Mouse (Mus musculus): ENCODE data around the gene Rap1gds1. TPM values are rescaled to one million over a fixed set of nuclear protein-coding genes. Genes with fewer than 3 reads are reported as not detected.

The Rap1gds1 gene
- polyA plus RNA-seq, 1 experiment = 3.5 TPM

GRCm38 (mm10) chr3:139103346-139103745 lies 28.3 kb upstream of the Rap1gds1 start:
- TF ChIP-seq POLR2A (IDR thresholded peaks at IDR 0.05; ENCODE audit: control insufficient read depth, low read depth, low read length) = no peak
- no peak for TF ChIP-seq CTCF (IDR thresholded peaks at IDR 0.05; ENCODE audit: control insufficient read depth, insufficient read depth, insufficient replicate concordance, low read depth, low read length)
- no peaks in the 10 kb centered on the region for H3K36me3 ChIP-seq (ENCODE audit: control insufficient read depth, insufficient read depth, low read length)
- H3K27me3 ChIP-seq (ENCODE audit: control insufficient read depth, insufficient read depth, low read length) = no peaks in the 10 kb centered on the region
- H3K4me3 ChIP-seq (ENCODE audit: control insufficient read depth, low read depth, low read length) = no peak overlapping the region
- no peak overlapping the region for H3K27ac ChIP-seq (ENCODE audit: control insufficient read depth, insufficient read depth, low read depth, low read length)
- no peaks in the 10 kb centered on the region for H3K4me1 ChIP-seq (ENCODE audit: control insufficient read depth, insufficient read depth, low read length)

- Histone ChIP-seq H3K4me3 (ENCODE audit: control insufficient read depth, low read depth, low read length) (no peak overlapping the region), H3K36me3 (ENCODE audit: control insufficient read depth, insufficient read depth, low read length) (no peaks in the 10 kb centered on the region)
- TF ChIP-seq POLR2A (IDR thresholded peaks at IDR 0.05; ENCODE audit: control insufficient read depth, low read depth, low read length) = no peak
- no peak for TF ChIP-seq CTCF (IDR thresholded peaks at IDR 0.05; ENCODE audit: control insufficient read depth, insufficient read depth, insufficient replicate concordance, low read depth, low read length)
These were observed 26.9 kb upstream of the Rap1gds1 start for GRCm38 (mm10) chr3:139101941-139102340.

GRCm38 (mm10) chr3:139099284-139099683 lies 24.3 kb upstream of the Rap1gds1 start:
- TF ChIP-seq CTCF (IDR thresholded peaks at IDR 0.05; ENCODE audit: control insufficient read depth, insufficient read depth, insufficient replicate concordance, low read depth, low read length) = no peak
- TF ChIP-seq POLR2A (IDR thresholded peaks at IDR 0.05; ENCODE audit: control insufficient read depth, low read depth, low read length) = no peak
- H3K27ac ChIP-seq (ENCODE audit: control insufficient read depth, insufficient read depth, low read depth, low read length) = no peak overlapping the region

More at GRCm38 (mm10) chr3:139101941-139102340, 26.9 kb upstream of the Rap1gds1 start:
- Histone ChIP-seq H3K27ac (ENCODE audit: control insufficient read depth, insufficient read depth, low read depth, low read length) (no peak overlapping the region), H3K27me3 (ENCODE audit: control insufficient read depth, insufficient read depth, low read length) (no peaks in the 10 kb centered on the region), H3K4me1 (ENCODE audit: control insufficient read depth, insufficient read depth, low read length) (no peaks in the 10 kb centered on the region)

DNA sequence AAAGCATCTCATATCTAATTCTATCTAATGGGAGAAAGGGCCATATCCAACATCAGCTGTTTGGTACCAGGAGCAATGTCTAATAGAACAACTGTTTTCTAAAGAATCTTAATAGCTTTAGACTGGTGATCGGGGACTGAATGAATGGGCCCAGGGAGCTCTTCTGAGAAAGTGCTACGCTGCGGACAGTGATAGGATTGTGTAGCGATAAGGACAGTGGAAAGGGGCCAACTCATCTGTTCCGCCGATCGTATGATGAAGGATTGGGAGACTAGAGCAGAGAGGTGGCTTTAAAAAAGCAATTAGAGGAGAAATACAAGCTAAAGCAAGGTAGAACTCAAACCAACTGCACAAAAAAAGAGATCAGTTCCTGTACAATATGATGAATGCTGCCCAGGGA lies 20.9 kb upstream of the Rap1gds1 start:
- Histone ChIP-seq H3K4me1 (ENCODE audit: control insufficient read depth, insufficient read depth, low read length) (no peaks in the 10 kb centered on the region), H3K4me3 (ENCODE audit: control insufficient read depth, low read depth, low read length) (no peak overlapping the region), H3K27me3 (ENCODE audit: control insufficient read depth, insufficient read depth, low read length) (no peaks in the 10 kb centered on the region), H3K27ac (ENCODE audit: control insufficient read depth, insufficient read depth, low read depth, low read length) (no peak overlapping the region), H3K36me3 (ENCODE audit: control insufficient read depth, insufficient read depth, low read length) (no peaks in the 10 kb centered on the region)
- TF ChIP-seq CTCF (IDR thresholded peaks at IDR 0.05; ENCODE audit: control insufficient read depth, insufficient read depth, insufficient replicate concordance, low read depth, low read length) (no peak), POLR2A (IDR thresholded peaks at IDR 0.05; ENCODE audit: control insufficient read depth, low read depth, low read length) (no peak)

More at GRCm38 (mm10) chr3:139099284-139099683, 24.3 kb upstream of the Rap1gds1 start:
- no peaks in the 10 kb centered on the region for H3K4me1 ChIP-seq (ENCODE audit: control insufficient read depth, insufficient read depth, low read length)
- no peaks in the 10 kb centered on the region for H3K36me3 ChIP-seq (ENCODE audit: control insufficient read depth, insufficient read depth, low read length)
- H3K27me3 ChIP-seq (ENCODE audit: control insufficient read depth, insufficient read depth, low read length) = no peaks in the 10 kb centered on the region
- H3K4me3 ChIP-seq (ENCODE audit: control insufficient read depth, low read depth, low read length) = no peak overlapping the region

DNA sequence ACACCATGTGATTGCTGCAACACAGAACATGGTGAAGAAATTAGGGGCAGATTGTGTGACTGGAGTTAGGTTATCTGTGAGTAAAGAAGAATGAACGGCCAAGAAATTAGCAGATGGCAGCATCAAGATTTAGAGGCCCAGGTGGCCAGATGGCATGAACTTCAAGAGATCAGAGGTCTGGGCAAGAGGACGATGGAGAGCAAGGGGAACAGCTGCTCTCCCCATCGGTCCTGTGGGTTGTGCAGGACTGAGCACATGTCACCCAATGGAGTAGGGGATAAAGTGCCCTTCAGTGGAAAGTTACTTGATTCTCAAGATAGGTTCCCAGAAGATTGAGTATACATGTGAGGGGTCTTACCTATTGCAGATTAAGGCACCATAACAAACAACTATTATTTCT lies 13.5 kb upstream of the Rap1gds1 start:
- no peaks in the 10 kb centered on the region for H3K4me1 ChIP-seq (ENCODE audit: control insufficient read depth, insufficient read depth, low read length)
- H3K27me3 ChIP-seq (ENCODE audit: control insufficient read depth, insufficient read depth, low read length) = no peaks in the 10 kb centered on the region
- no peaks in the 10 kb centered on the region for H3K36me3 ChIP-seq (ENCODE audit: control insufficient read depth, insufficient read depth, low read length)
- TF ChIP-seq POLR2A (IDR thresholded peaks at IDR 0.05; ENCODE audit: control insufficient read depth, low read depth, low read length) (no peak), CTCF (IDR thresholded peaks at IDR 0.05; ENCODE audit: control insufficient read depth, insufficient read depth, insufficient replicate concordance, low read depth, low read length) (no peak)
- H3K27ac ChIP-seq (ENCODE audit: control insufficient read depth, insufficient read depth, low read depth, low read length) = no peak overlapping the region
- H3K4me3 ChIP-seq (ENCODE audit: control insufficient read depth, low read depth, low read length) = no peak overlapping the region

DNA sequence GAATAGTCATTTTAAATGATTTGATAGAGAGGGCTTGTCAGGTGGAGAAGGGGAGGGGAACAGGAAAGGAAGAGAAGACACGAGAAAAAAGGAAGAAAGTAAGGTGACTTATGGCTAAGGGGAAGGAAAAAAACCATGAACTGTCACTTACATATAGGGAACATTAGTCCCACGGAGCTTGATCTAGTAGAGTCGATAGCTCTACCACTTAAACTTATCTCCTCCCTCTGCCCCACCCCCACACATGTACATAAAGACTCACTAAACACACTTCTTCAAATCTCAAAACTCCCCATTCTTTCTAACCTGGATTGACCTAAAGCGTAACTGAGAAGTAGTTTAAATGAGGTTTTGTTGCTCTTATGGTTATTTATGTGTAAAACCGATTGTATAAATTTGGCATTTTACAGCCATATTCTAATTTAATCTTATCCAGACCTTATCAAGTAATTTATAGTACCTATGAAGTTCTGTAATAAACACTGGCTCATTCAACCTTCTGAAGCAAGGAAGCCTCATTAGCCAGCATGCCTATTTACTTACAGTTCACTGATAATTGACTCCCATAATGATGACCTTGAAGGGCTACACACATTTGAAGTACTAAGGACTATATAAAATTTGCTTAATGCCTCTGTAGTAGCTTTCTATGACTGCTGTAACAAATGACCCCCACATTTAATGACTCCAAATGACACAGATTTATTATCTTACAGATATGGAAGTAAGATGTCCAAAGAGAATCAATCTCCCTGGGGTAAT lies 9.0 kb upstream of the Rap1gds1 start:
- Histone ChIP-seq H3K4me1 (ENCODE audit: control insufficient read depth, insufficient read depth, low read length) (no peaks in the 10 kb centered on the region), H3K36me3 (ENCODE audit: control insufficient read depth, insufficient read depth, low read length) (no peaks in the 10 kb centered on the region), H3K27me3 (ENCODE audit: control insufficient read depth, insufficient read depth, low read length) (no peaks in the 10 kb centered on the region), H3K4me3 (ENCODE audit: control insufficient read depth, low read depth, low read length) (no peak overlapping the region), H3K27ac (ENCODE audit: control insufficient read depth, insufficient read depth, low read depth, low read length) (no peak overlapping the region)
- TF ChIP-seq POLR2A (IDR thresholded peaks at IDR 0.05; ENCODE audit: control insufficient read depth, low read depth, low read length) (no peak), CTCF (IDR thresholded peaks at IDR 0.05; ENCODE audit: control insufficient read depth, insufficient read depth, insufficient replicate concordance, low read depth, low read length) (no peak)

DNA sequence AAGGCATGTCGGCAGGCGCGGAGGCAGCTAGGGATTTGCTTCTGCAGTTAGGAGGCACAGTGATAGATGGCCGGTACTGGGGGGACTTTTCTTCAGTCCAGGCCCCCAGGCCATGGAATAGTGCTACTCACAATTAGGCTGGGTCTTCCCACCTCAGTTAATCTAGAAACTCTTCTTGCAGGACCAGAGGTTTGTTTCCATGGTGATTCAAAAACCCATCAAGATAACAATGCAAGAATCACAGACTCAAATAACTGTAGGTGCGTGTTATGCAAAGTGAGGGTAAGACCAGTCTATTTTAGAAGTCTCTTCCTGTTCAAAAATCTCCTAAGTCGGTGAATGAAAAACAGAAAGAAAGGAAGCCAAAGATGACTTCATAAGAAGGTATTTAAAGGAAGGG lies 4.8 kb upstream of the Rap1gds1 start:
- TF ChIP-seq CTCF (IDR thresholded peaks at IDR 0.05; ENCODE audit: control insufficient read depth, insufficient read depth, insufficient replicate concordance, low read depth, low read length) (no peak), POLR2A (IDR thresholded peaks at IDR 0.05; ENCODE audit: control insufficient read depth, low read depth, low read length) (no peak)
- Histone ChIP-seq H3K27ac (ENCODE audit: control insufficient read depth, insufficient read depth, low read depth, low read length) (no peak overlapping the region), H3K27me3 (ENCODE audit: control insufficient read depth, insufficient read depth, low read length) (no peaks in the 10 kb centered on the region)

More for the DNA sequence above, 4.8 kb upstream of the Rap1gds1 start:
- Histone ChIP-seq H3K36me3 (ENCODE audit: control insufficient read depth, insufficient read depth, low read length) (no peaks in the 10 kb centered on the region), H3K4me1 (ENCODE audit: control insufficient read depth, insufficient read depth, low read length) (peaks cover 2% of the 10 kb centered on the region), H3K4me3 (ENCODE audit: control insufficient read depth, low read depth, low read length) (no peak overlapping the region)
